Comparison of ENCODE assay signal across 16 mouse cellular contexts in genomic region chr7:28557708-28558107, GRCm38 (mm10). TPM values are rescaled to one million over a fixed set of nuclear protein-coding genes. Genes with fewer than 3 reads are reported as not detected.
DNase-seq lines count a peak whose midpoint lies in the region; ATAC-seq and TF ChIP-seq lines count a peak whose summit lies in the region.
"Had no signal": no experiment of that assay in that cellular context is flagged by ENCODE, and none has a peak within 500 bp of the region (broad histone marks: within the 10 kb centered on the region; RNA-seq: fewer than 3 reads in every experiment).

No protein-coding gene starts in this region.

- H3K79me2 ChIP-seq in CH12.LX (replicated peaks; ENCODE audit: control insufficient read depth, extremely low read depth, insufficient read depth, poor library complexity, severe bottlenecking): no peaks in the 10 kb centered on the region

- no peak overlapping the region for H3K4me2 ChIP-seq in heart, embryonic 15.5 days
- H3K4me2 ChIP-seq in CH12.LX (ENCODE audit: insufficient read depth, low read depth, poor library complexity, severe bottlenecking): no peak overlapping the region
- H3K4me2 ChIP-seq in forebrain, postnatal 0 days (ENCODE audit: low read depth): no peak overlapping the region
- H3K4me2 ChIP-seq: embryonic facial prominence, embryonic 15.5 days had no signal

- H3K27ac ChIP-seq in heart, embryonic 15.5 days: 0 out of 2 replicates have a peak overlapping the region, but pooled peaks have one; percentile 38
- no peak overlapping the region for H3K27ac ChIP-seq in CH12.LX (ENCODE audit: insufficient read depth, low read depth)
- no peak overlapping the region for H3K27ac ChIP-seq in forebrain, postnatal 0 days (ENCODE audit: low read depth, low read length)
- H3K27ac ChIP-seq: hindbrain, postnatal 0 days; macrophage had no signal

- H3K9me3 ChIP-seq in heart, embryonic 15.5 days (replicated peaks): no peaks in the 10 kb centered on the region
- peaks cover 4% of the 10 kb centered on the region for H3K9me3 ChIP-seq in CH12.LX (replicated peaks; ENCODE audit: low read length)
- H3K9me3 ChIP-seq in forebrain, postnatal 0 days (ENCODE audit: low read length): no peaks in the 10 kb centered on the region
- H3K9me3 ChIP-seq: embryonic facial prominence, embryonic 15.5 days had no signal

- no peak for TF ChIP-seq EP300 in CH12.LX (IDR thresholded peaks at IDR 0.05; ENCODE audit: low read length)

- no peak overlapping the region for H3K9ac ChIP-seq in heart, embryonic 15.5 days
- H3K9ac ChIP-seq in CH12.LX (ENCODE audit: insufficient read depth, low read depth): no peak overlapping the region
- no peak overlapping the region for H3K9ac ChIP-seq in forebrain, postnatal 0 days
- H3K9ac ChIP-seq: embryonic facial prominence, embryonic 15.5 days had no signal

- dilution Hi-C loops in CH12.LX (cut with MboI; ENCODE audit: extremely low pct_ligation_motif_present, extremely low pct_unique_long_range_greater_than_20kb, low sequenced_read_pairs): no loop called here

- TF ChIP-seq POLR2A in CH12.LX (IDR thresholded peaks at IDR 0.05; ENCODE audit: low read depth, low read length): no peak

- H3K4me3 ChIP-seq in heart, embryonic 15.5 days: no peak overlapping the region
- no peak overlapping the region for H3K4me3 ChIP-seq in CH12.LX (replicated peaks in 1 of 3; ENCODE audit: low read depth in 2 of 3, low read length in 2 of 3, poor library complexity in 1 of 3)
- no peak overlapping the region for H3K4me3 ChIP-seq in forebrain, postnatal 0 days (ENCODE audit: low read depth, low read length)
- H3K4me3 ChIP-seq: embryonic facial prominence, embryonic 15.5 days had no signal

- no peak for TF ChIP-seq RAD21 in CH12.LX (IDR thresholded peaks at IDR 0.05; ENCODE audit: low read depth, low read length)

- no peak for TF ChIP-seq CTCF in CH12.LX (conservative IDR thresholded peaks at IDR 0.05 in 1 of 2, IDR thresholded peaks at IDR 0.05 in 1 of 2; ENCODE audit: low read depth in 2 of 2, low read length in 2 of 2)
- TF ChIP-seq CTCF in forebrain, postnatal 0 days (IDR thresholded peaks at IDR 0.05; ENCODE audit: low read depth): no peak

- no peak for DNase-seq in heart, postnatal 10 days
- DNase-seq in CH12.LX (ENCODE audit: extremely low read depth): peak; percentile 22
- DNase-seq in naive thymus-derived CD4-positive, alpha-beta T cell, adult 2 months (ENCODE audit: low read depth): peak; percentile 53
- DNase-seq in adrenal gland, adult 18-20 months (ENCODE audit: low spot score in 2 of 2): no peak
- DNase-seq in forebrain, postnatal 0 days: no peak
- DNase-seq in layer of hippocampus, adult 11-12 months (ENCODE audit: low spot score): no peak
- DNase-seq: adrenal gland, adult 8-10 months; cerebellum, adult 8-10 months had no signal

- peaks cover 17% of the 10 kb centered on the region for H3K4me1 ChIP-seq in heart, embryonic 15.5 days (replicated peaks)
- H3K4me1 ChIP-seq in CH12.LX (ENCODE audit: control insufficient read depth in 1 of 2, insufficient read depth in 2 of 2): peaks cover 0 to 26% of the 10 kb centered on the region in 2 experiments; a peak in 2 of 4 replicates
- no peaks in the 10 kb centered on the region for H3K4me1 ChIP-seq in forebrain, postnatal 0 days (ENCODE audit: insufficient read depth)

- in situ Hi-C loops in CH12.LX (cut with MboI; ENCODE audit: low pct_ligation_motif_present, low pct_unique_long_range_greater_than_20kb, low sequenced_read_pairs): loop anchor here (5.0 kb wide), 1 partner anchor 35 kb away; no protein-coding TSS in a partner anchor

- 26% methylated on average over 6 of the region's 6 CpGs for WGBS in heart, embryonic 15.5 days
- WGBS in forebrain, postnatal 0 days: 90% methylated on average over 6 of the region's 6 CpGs

- peaks cover 21% of the 10 kb centered on the region for H3K36me3 ChIP-seq in heart, embryonic 15.5 days
- peaks cover 35 to 53% of the 10 kb centered on the region in 2 experiments for H3K36me3 ChIP-seq in CH12.LX (replicated peaks in 1 of 2; ENCODE audit: control insufficient read depth in 1 of 2, insufficient read depth in 1 of 2, low read length in 1 of 2)
- peaks cover 38% of the 10 kb centered on the region for H3K36me3 ChIP-seq in forebrain, postnatal 0 days (ENCODE audit: insufficient read depth)

- ATAC-seq in heart, embryonic 15.5 days (replicated peaks; ENCODE audit: insufficient number of reproducible peaks, insufficient read depth, low FRiP score, low read depth): no peak
- ATAC-seq in granulocyte monocyte progenitor cell, adult 5-6 weeks (replicated peaks; ENCODE audit: poor library complexity, severe bottlenecking): peak; percentile 35; the same call in 1 of the 2 replicates
- ATAC-seq in forebrain, postnatal 0 days: no peak
- ATAC-seq: hindbrain, postnatal 0 days had no signal

- intact Hi-C loops in heart, postnatal 10 days (cut with DNase I): no loop called here

- no peaks in the 10 kb centered on the region for H3K27me3 ChIP-seq in heart, embryonic 15.5 days
- no peaks in the 10 kb centered on the region for H3K27me3 ChIP-seq in CH12.LX (replicated peaks)
- no peaks in the 10 kb centered on the region for H3K27me3 ChIP-seq in forebrain, postnatal 0 days (ENCODE audit: insufficient read depth, low read length)
- H3K27me3 ChIP-seq: embryonic facial prominence, embryonic 15.5 days had no signal

TF ChIP-seq in CH12.LX, 34 proteins besides CTCF, POLR2A, EP300 and RAD21:
- TF ChIP-seq TCF12 (IDR thresholded peaks at IDR 0.05; ENCODE audit: low read depth, low read length): 0 out of 2 replicates have a peak, but pooled peaks have one; percentile 17
- no peak for TF ChIP-seq SMC3 (IDR thresholded peaks at IDR 0.05; ENCODE audit: low read depth, low read length)

RNA-seq across cellular contexts. Expression of gene Nccrp1, which starts 10.7 kb away (rescaled TPM):
- not detected in 2 replicates for polyA plus RNA-seq in heart, embryonic 15.5 days (2015; fragmentation: Nextera tagmentation; extraction: Ambion mirVana)
- not detected for total RNA-seq in heart, postnatal 10 days (2021)
- total RNA-seq in CH12.LX (2012; rRNA removed) (not detected in 2 replicates), CH12.LX (2014; rRNA removed) (not detected in 2 replicates)
- polyA plus RNA-seq in CH12.LX (2012; ENCODE audit: insufficient read length, low read depth): not detected in 2 replicates
- total RNA-seq in granulocyte monocyte progenitor cell, adult 5-6 weeks (2014; fragmentation: Nextera tagmentation): not detected in 2 replicates
- total RNA-seq in granulocyte monocyte progenitor cell, adult 5-6 weeks (2017): not detected in 2 replicates
- not detected for total RNA-seq in adrenal gland, adult 18-20 months (2021)
- total RNA-seq in forebrain, postnatal 0 days (2014; rRNA removed): 0.10 and 0.15 TPM in 2 replicates
- 0.09 TPM in 1 of 2 replicates, not detected in the other for polyA plus RNA-seq in forebrain, postnatal 0 days (2015; fragmentation: Nextera tagmentation; extraction: Ambion mirVana)
- total RNA-seq: adrenal gland, adult 8-10 months; hindbrain, postnatal 0 days had no signal
- polyA plus RNA-seq: macrophage had no signal

RNA-seq across cellular contexts. Expression of gene Sycn, which starts 17.0 kb away (rescaled TPM):
- not detected in 2 replicates for polyA plus RNA-seq in heart, embryonic 15.5 days (2015; fragmentation: Nextera tagmentation; extraction: Ambion mirVana)
- not detected for total RNA-seq in heart, postnatal 10 days (2021)
- total RNA-seq in CH12.LX (2012; rRNA removed): not detected in 2 replicates
- not detected in 2 replicates for total RNA-seq in CH12.LX (2014; rRNA removed)
- not detected in 2 replicates for polyA plus RNA-seq in CH12.LX (2012; ENCODE audit: insufficient read length, low read depth)
- not detected in 2 replicates for total RNA-seq in granulocyte monocyte progenitor cell, adult 5-6 weeks (2014; fragmentation: Nextera tagmentation)
- total RNA-seq in granulocyte monocyte progenitor cell, adult 5-6 weeks (2017): not detected in 2 replicates
- total RNA-seq in adrenal gland, adult 18-20 months (2021): not detected
- total RNA-seq in forebrain, postnatal 0 days (2014; rRNA removed): not detected in 2 replicates
- not detected in 2 replicates for polyA plus RNA-seq in forebrain, postnatal 0 days (2015; fragmentation: Nextera tagmentation; extraction: Ambion mirVana)
- total RNA-seq: adrenal gland, adult 8-10 months; hindbrain, postnatal 0 days; left cerebral cortex, postnatal 10 days had no signal
- polyA plus RNA-seq: embryonic facial prominence, embryonic 15.5 days; frontal cortex, adult 2 months; hindbrain, postnatal 0 days; macrophage; neural tube, embryonic 11.5 days had no signal

RNA-seq across cellular contexts. Expression of gene Ifnl3, which starts 35.1 kb away (rescaled TPM):
- polyA plus RNA-seq in heart, embryonic 15.5 days (2015; fragmentation: Nextera tagmentation; extraction: Ambion mirVana): not detected in 2 replicates
- total RNA-seq in heart, postnatal 10 days (2021): not detected
- not detected in 2 replicates for total RNA-seq in CH12.LX (2012; rRNA removed)
- total RNA-seq in CH12.LX (2014; rRNA removed): not detected in 2 replicates
- polyA plus RNA-seq in CH12.LX (2012; ENCODE audit: insufficient read length, low read depth): not detected in 2 replicates
- not detected in 2 replicates for total RNA-seq in granulocyte monocyte progenitor cell, adult 5-6 weeks (2014; fragmentation: Nextera tagmentation)
- not detected in 2 replicates for total RNA-seq in granulocyte monocyte progenitor cell, adult 5-6 weeks (2017)
- not detected for total RNA-seq in adrenal gland, adult 18-20 months (2021)
- total RNA-seq in forebrain, postnatal 0 days (2014; rRNA removed): not detected in 2 replicates
- not detected in 2 replicates for polyA plus RNA-seq in forebrain, postnatal 0 days (2015; fragmentation: Nextera tagmentation; extraction: Ambion mirVana)
- total RNA-seq: adrenal gland, adult 8-10 months; hindbrain, postnatal 0 days; left cerebral cortex, postnatal 10 days had no signal
- polyA plus RNA-seq: embryonic facial prominence, embryonic 15.5 days; frontal cortex, adult 2 months; hindbrain, postnatal 0 days; macrophage; neural tube, embryonic 11.5 days had no signal

RNA-seq across cellular contexts. Expression of gene Samd4b, which starts 40.2 kb away (rescaled TPM):
- polyA plus RNA-seq in heart, embryonic 15.5 days (2015; fragmentation: Nextera tagmentation; extraction: Ambion mirVana): 17.9 and 25.6 TPM in 2 replicates
- total RNA-seq in heart, postnatal 10 days (2021): 10 to 100 TPM; 37.7 to 40.4 TPM
- 7.7 and 10.0 TPM in 2 replicates for total RNA-seq in CH12.LX (2012; rRNA removed)
- total RNA-seq in CH12.LX (2014; rRNA removed): 2.7 and 3.7 TPM in 2 replicates
- polyA plus RNA-seq in CH12.LX (2012; ENCODE audit: insufficient read length, low read depth): 18.0 and 24.6 TPM in 2 replicates
- 17.5 and 25.0 TPM in 2 replicates for total RNA-seq in granulocyte monocyte progenitor cell, adult 5-6 weeks (2014; fragmentation: Nextera tagmentation)
- 3.4 and 3.9 TPM in 2 replicates for total RNA-seq in granulocyte monocyte progenitor cell, adult 5-6 weeks (2017)
- total RNA-seq in adrenal gland, adult 18-20 months (2021): 10 to 100 TPM; 67.9 to 72.7 TPM
- total RNA-seq in forebrain, postnatal 0 days (2014; rRNA removed): 35.2 and 49.1 TPM in 2 replicates
- 21.4 and 23.3 TPM in 2 replicates for polyA plus RNA-seq in forebrain, postnatal 0 days (2015; fragmentation: Nextera tagmentation; extraction: Ambion mirVana)

RNA-seq across cellular contexts. Expression of gene Pak4, which starts 40.3 kb away (rescaled TPM):
- 23.3 and 32.3 TPM in 2 replicates for polyA plus RNA-seq in heart, embryonic 15.5 days (2015; fragmentation: Nextera tagmentation; extraction: Ambion mirVana)
- 10 to 100 TPM; 11.2 to 15.6 TPM for total RNA-seq in heart, postnatal 10 days (2021)
- total RNA-seq in CH12.LX (2012; rRNA removed): 8.3 and 10.7 TPM in 2 replicates
- 6.7 and 7.5 TPM in 2 replicates for total RNA-seq in CH12.LX (2014; rRNA removed)
- 10.5 and 11.2 TPM in 2 replicates for polyA plus RNA-seq in CH12.LX (2012; ENCODE audit: insufficient read length, low read depth)
- total RNA-seq in granulocyte monocyte progenitor cell, adult 5-6 weeks (2014; fragmentation: Nextera tagmentation): 3.2 and 3.7 TPM in 2 replicates
- 3.4 and 6.4 TPM in 2 replicates for total RNA-seq in granulocyte monocyte progenitor cell, adult 5-6 weeks (2017)
- total RNA-seq in adrenal gland, adult 18-20 months (2021): 10 to 100 TPM; 21.4 to 25.2 TPM
- 11.5 and 11.9 TPM in 2 replicates for total RNA-seq in forebrain, postnatal 0 days (2014; rRNA removed)
- 7.4 and 11.5 TPM in 2 replicates for polyA plus RNA-seq in forebrain, postnatal 0 days (2015; fragmentation: Nextera tagmentation; extraction: Ambion mirVana)

Comparison
In these comparisons a context has a peak if more than half of its experiments do, and no peak if none do; other contexts are left out.
1. DNase-seq: peak in CH12.LX (single experiment) and naive thymus-derived CD4-positive, alpha-beta T cell, adult 2 months (single experiment); none in heart, postnatal 10 days (0 of 2), adrenal gland, adult 18-20 months (0 of 2), forebrain, postnatal 0 days (single experiment) and layer of hippocampus, adult 11-12 months (single experiment).